Mouse (Mus musculus) thymus, postnatal 10 days (tissue): ENCODE data around the gene Apobec3.
"Not testable (repeated sequence)": the region's sequence is repeated elsewhere in the genome, so short reads cannot be mapped to it uniquely, and the experiment has no call there.

Experiments
- DNase-seq, 2 experiments: peaks; one replicate each; pipeline ENCODE4 v3.0.0; 2021; ENCODE audit warnings: low spot score in 2 of 2

Apobec3 gene

GRCm38 (mm10) chr15:79895221-79896079 is 4.0 kb downstream of the Apobec3 start:
- DNase-seq, result not testable (repeated sequence)

- no peak for DNase-seq
Observed at GRCm38 (mm10) chr15:79896080-79896725, 4.7 kb downstream of the Apobec3 start.

GRCm38 (mm10) chr15:79898988-79899387 is 7.5 kb downstream of the Apobec3 start:
- DNase-seq, result no peak

GRCm38 (mm10) chr15:79899828-79900510 is 8.5 kb downstream of the Apobec3 start:
- DNase-seq, result no peak

DNA sequence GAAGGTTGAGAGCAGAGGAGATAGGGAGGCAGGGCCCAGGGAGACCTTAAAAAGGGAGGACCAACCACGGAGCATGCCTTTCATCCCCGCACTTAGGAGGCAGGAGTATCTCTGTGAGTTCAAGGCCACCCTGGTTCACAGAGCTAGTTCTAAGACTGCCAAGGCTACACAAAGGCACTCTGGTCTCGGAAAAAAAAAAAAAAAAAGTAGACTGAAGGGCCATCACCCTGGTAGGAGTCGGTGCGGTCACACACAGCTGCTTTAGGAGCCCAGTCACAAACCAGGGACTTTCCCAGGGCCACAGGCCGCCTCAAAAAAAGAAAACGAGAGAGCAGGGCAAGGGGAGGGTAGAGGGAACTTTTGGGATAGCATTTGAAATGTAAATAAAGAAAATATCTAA is 9.3 kb downstream of the Apobec3 start:
- no peak for DNase-seq

GRCm38 (mm10) chr15:79901399-79901798 is 9.9 kb downstream of the Apobec3 start:
- no peak for DNase-seq

GRCm38 (mm10) chr15:79903081-79903480 is 11.6 kb downstream of the Apobec3 start:
- not testable (repeated sequence) for DNase-seq

DNA sequence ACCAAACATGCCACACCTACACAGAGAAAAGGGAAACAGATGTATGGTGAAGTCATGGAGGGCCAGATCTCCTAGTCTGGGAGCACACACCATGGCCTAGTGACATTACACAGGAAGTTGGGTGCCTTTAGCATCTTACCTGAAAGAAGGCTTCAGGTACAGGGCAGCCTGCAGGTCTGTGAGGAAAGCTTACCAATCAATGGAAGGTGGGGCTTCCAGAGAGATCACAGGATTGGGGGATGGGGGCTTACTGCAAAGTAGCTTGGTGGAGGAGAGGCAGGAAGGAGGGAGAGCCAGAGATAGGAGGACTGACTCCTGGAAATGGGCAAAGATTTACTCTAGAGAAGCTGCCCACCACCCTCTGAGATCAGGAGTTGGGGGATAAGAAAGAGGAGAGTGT is 12.5 kb downstream of the Apobec3 start:
- no peak for DNase-seq

- DNase-seq, result not testable (repeated sequence)
Observed at GRCm38 (mm10) chr15:79904678-79905077, 13.2 kb downstream of the Apobec3 start.

DNA sequence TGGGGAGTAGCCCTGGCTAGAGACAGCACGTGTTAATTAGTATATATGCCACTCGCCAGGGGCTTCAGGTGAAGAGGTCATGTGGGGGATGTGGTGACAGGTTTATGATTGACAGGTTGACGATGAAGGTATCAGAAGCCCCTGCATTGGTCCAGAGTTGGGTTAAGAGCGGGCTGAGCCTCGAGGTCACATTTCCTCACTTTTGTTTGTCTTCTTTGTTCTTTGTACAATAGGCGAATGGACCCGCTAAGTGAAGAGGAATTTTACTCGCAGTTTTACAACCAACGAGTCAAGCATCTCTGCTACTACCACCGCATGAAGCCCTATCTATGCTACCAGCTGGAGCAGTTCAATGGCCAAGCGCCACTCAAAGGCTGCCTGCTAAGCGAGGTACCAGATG is 13.8 kb downstream of the Apobec3 start:
- no peak for DNase-seq

GRCm38 (mm10) chr15:79906855-79907254 is 15.4 kb downstream of the Apobec3 start:
- no peak for DNase-seq

- not testable (repeated sequence) for DNase-seq
Observed at GRCm38 (mm10) chr15:79909006-79909405, 17.5 kb downstream of the Apobec3 start.

- not testable (repeated sequence) for DNase-seq
Observed at GRCm38 (mm10) chr15:79910812-79911211, 19.4 kb downstream of the Apobec3 start.

DNA sequence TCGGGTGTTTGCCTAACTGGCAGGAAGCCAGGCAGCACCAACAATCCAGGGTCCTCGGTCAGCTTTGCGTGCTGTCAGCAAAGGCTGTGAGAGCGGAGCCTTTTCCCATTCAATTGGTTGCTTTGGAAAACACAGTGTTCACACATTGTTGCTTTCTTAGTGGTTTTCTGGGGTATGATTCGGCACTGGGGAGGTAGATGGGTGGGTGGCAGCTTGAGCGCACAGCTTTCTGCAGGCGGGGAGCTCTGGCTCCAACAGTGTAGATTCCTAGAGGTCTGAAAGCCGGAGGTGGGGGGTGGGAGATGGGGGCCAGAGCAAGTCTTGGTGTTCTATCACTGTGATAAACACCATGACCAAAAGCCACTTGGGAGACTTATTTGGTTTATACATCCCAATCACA is 19.9 kb downstream of the Apobec3 start:
- DNase-seq, result no peak

DNA sequence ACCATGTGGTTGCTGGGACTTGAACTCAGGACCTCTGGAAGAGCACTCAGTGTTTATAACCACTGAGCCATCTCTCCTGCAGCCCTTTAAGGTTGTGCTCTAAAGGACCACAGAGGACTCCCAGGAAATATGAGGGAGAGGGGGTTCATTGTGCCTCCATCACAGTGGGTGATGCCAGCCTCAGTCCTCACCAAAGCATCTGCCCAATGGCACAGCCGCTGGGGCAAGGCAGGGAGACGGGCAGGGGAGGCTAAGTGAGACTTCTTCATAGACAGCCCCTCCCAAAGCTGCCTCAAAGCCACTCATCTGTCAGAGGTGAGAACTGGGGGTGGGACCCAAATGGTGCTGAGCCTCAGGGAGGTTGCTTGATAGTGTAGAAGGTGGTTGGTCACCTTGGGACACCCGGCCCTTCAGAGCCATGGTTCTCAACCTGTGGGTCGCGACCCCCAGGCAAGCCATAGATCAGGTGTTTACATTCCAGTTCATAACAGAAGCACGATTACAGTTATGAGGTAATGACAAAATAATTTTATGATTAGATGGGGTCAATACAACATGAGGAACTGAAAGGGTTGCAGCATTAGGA is 22.4 kb downstream of the Apobec3 start:
- DNase-seq, result no peak

DNA sequence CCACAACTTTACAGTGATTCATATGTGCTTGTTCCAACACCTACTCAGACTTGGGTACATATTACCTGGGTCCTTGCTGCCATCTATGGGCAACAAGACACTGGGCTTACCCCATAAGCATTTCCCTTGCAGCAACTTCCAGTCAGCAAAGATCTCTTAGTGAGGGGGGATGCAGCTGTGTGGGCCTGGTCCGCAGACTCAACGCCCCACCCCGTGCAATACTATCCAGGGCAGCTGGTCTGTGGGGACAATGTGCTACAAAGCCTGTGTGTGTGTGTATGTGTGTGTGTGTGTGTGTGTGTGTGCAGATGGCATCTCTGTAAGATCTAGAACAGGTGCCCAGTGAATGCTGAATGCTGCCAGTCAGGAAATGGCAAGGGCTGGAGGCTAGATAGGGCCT is 22.9 kb downstream of the Apobec3 start:
- DNase-seq, result no peak

DNA sequence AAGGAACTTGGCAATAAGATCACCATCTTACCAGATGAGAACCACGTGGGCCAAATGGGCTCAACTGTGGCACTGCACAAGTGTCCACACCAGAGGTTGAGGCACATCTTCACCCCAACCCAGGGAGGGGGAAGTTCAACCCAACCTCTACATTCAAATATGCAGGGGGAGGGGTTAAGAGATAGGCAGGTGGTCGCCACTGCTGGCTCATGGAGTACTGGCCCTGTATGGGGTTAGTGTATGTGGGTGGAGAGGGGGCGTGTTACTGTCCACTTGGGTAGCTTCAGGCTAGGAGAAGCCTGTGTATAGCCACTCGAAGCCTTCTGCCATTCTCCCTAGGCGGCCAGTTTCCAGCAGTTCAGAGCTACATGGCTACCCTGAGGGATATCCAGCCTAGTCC is 24.7 kb downstream of the Apobec3 start:
- no peak for DNase-seq

- DNase-seq, result no peak
Observed at GRCm38 (mm10) chr15:79917111-79917720, 25.8 kb downstream of the Apobec3 start.

DNA sequence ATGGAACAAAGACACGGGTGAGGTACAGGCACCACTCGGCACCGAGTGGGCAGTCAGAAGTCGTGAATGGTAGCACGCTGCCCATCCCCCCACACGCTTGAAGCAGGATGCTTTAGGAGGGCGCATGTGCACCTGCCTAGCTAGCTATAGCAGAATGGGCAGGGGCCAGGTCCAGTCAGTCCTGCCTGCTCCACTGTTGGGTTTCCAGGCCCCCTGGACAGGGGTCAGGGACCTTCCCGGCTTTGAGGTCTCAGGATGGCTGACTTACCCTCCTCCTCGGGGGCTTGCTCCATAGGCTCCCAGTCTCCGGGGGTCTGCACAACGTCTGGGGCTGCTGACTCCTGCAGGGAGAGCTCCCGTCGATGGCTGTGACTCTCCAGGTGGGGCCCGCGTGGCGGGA is 27.0 kb downstream of the Apobec3 start:
- no peak for DNase-seq

GRCm38 (mm10) chr15:79919787-79920186 is 28.3 kb downstream of the Apobec3 start:
- DNase-seq, result no peak

- peak in 1 of 2 experiments; percentile 28 for DNase-seq
Observed at GRCm38 (mm10) chr15:79926856-79927416, 35.5 kb downstream of the Apobec3 start.
